Mouse (Mus musculus) CH12F3 (cell line): ENCODE measurements around the gene Rpl36a-ps1.

Experiments
- in situ Hi-C: fragments of 300-500 bp; cut with MboI; formaldehyde crosslinking; loops from 2 replicates; pipeline ENCODE4 v1.14.3; 2020; ENCODE audit warnings: low sequenced_read_pairs

Rpl36a-ps1 gene

DNA sequence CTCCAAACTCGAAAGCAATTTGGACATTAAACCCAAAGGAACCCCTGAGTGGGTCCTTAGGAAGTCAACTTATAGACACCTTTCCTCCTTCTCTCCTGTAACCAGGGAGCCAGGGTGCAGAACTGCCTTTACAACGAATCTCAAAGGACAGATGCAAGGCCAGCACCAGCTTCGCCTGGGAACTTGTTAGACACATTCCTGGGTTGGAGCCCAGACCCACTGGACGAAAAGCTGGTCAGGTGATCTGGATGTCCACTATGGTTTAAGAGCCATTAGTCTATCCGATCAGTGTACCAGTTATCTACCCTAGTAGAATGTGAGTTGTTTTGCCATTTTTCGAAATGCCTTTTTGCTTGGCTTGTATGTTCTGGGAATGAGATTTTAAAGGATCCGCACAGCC lies 41.7 kb downstream of the Rpl36a-ps1 start:
- in situ Hi-C loops = no loop called here

DNA sequence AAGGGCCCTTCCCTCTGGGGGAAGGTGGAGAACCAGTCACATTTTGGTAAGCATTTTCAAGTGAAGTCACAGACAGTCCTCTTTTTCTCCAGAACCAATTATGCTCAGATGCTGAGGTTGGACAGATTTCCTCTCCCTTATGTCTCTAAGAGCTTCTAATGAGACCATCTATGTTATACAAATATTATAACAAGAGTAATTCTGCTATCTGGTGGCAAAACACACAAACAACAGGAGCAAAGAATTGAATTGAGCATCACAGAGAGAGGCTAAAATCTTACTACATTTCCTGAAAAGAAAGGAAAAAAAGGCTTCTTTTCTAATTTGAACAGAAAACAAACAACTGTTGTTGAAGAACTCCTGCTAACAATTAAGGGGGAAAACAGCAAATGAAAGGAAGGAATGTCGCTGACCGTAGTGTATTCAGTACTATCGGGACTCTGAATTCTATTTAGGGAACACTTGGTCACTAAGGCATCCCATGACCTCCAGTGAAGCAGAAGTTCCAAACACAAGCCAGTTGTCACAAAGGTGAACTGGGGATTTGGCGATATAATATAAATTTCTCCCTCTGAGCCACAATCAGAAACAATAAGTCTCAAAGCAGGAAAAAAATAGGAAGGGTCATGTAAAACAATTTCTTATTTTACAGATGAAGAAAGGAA lies 42.4 kb downstream of the Rpl36a-ps1 start:
- in situ Hi-C loops = no loop called here
